Mouse (Mus musculus) neural tube, embryonic 11.5 days (tissue): ENCODE measurements around the gene Plekha5. TPM values are rescaled to one million over a fixed set of nuclear protein-coding genes. Genes with fewer than 3 reads are reported as not detected.

Source experiments
- ATAC-seq: fragments of 200-750 bp; cut with Nextera tagmentation; 2 replicates; pipeline ENCODE4 v1.8.0; 2017; ENCODE audit warnings: moderate number of reproducible peaks, mild to moderate bottlenecking, moderate TSS enrichment, moderate library complexity; ENCODE audit not compliant: insufficient read depth, low FRiP score, low TSS enrichment
- DNase-seq: peaks from one replicate; pipeline ENCODE4 v3.0.0-alpha.2; 2015; ENCODE audit warnings: low spot score
- H3K27ac ChIP-seq: fragments of 300-500 bp; sonication (generic); 2 replicates; pipeline ENCODE4 v1.5.1; 2014; ENCODE audit warnings: low read depth, mild to moderate bottlenecking, low read length
- H3K27me3 ChIP-seq: fragments of 300-500 bp; sonication (generic); 2 replicates; pipeline ENCODE4 v1.6.1; 2014; ENCODE audit warnings: mild to moderate bottlenecking, low read length, mixed read lengths; ENCODE audit not compliant: control insufficient read depth, insufficient read depth
- H3K36me3 ChIP-seq: fragments of 300-500 bp; sonication (generic); 2 replicates; pipeline ENCODE4 v1.6.1; 2014; ENCODE audit warnings: mild to moderate bottlenecking, low read length, moderate library complexity, mixed read lengths; ENCODE audit not compliant: control insufficient read depth, insufficient read depth
- H3K4me1 ChIP-seq: fragments of 300-500 bp; sonication (generic); 2 replicates; pipeline ENCODE4 v1.6.1; 2014; ENCODE audit warnings: low read length, mixed read lengths; ENCODE audit not compliant: control insufficient read depth, insufficient read depth
- H3K4me2 ChIP-seq: fragments of 300-500 bp; sonication (generic); 2 replicates; pipeline ENCODE4 v1.6.1; 2014; ENCODE audit warnings: low read depth, mild to moderate bottlenecking, moderate library complexity
- H3K4me3 ChIP-seq: fragments of 300-500 bp; sonication (generic); 2 replicates; pipeline ENCODE4 v1.5.1; 2014; ENCODE audit warnings: low read depth, low read length
- H3K9ac ChIP-seq: fragments of 300-500 bp; sonication (generic); 2 replicates; pipeline ENCODE4 v1.6.1; 2014; ENCODE audit warnings: mild to moderate bottlenecking, low read length
- H3K9me3 ChIP-seq: fragments of 300-500 bp; sonication (generic); 2 replicates; pipeline ENCODE4 v1.6.1; 2016; ENCODE audit warnings: low read length; ENCODE audit not compliant: control insufficient read depth
- WGBS: fragments of 180-500 bp; shearing (Covaris S2); extraction: QIAGEN DNeasy Blood & Tissue Kit; methylation state at CpG from one replicate; pipeline ENCODE4 v1.1.7; 2014; 5-methylcytosine and 5-hydroxymethylcytosine counted together
- polyA plus RNA-seq: library from polyadenylated mRNA; unstranded; fragments of >200 nt; fragmentation: Nextera tagmentation; extraction: Ambion mirVana; gene quantifications from 2 replicates; pipeline ENCODE4 v1.2.1, GENCODE M21; 2014

Plekha5 gene
- polyA plus RNA-seq, 1 experiment from 2014 or later: 49.0 TPM

- Histone ChIP-seq H3K27ac (no peak overlapping the region), H3K27me3 (no peaks in the 10 kb centered on the region), H3K4me2 (no peak overlapping the region), H3K36me3 (peaks cover 3% of the 10 kb centered on the region; the same call in 1 of the 2 replicates), H3K9ac (no peak overlapping the region), H3K4me1 (no peaks in the 10 kb centered on the region), H3K9me3 (no peaks in the 10 kb centered on the region), H3K4me3 (no peak overlapping the region)
- WGBS: 68% methylated on average over 4 of the region's 4 CpGs
- 0 out of 2 replicates have a peak, but pooled peaks have one; percentile 45 for ATAC-seq
- DNase-seq: no peak
Observed at GRCm38 (mm10) chr6:140554261-140554660, 130.4 kb downstream of the Plekha5 start.

- H3K9me3 ChIP-seq: no peaks in the 10 kb centered on the region
- 92% methylated on average over 6 of the region's 6 CpGs for WGBS
- H3K27me3 ChIP-seq: no peaks in the 10 kb centered on the region
- 0 out of 2 replicates have a peak, but pooled peaks cover 2% of the 10 kb centered on the region for H3K36me3 ChIP-seq
- DNase-seq (no peak), ATAC-seq (no peak)
- no peaks in the 10 kb centered on the region for H3K4me1 ChIP-seq
- H3K4me3 ChIP-seq: no peak overlapping the region
- no peak overlapping the region for H3K4me2 ChIP-seq
- no peak overlapping the region for H3K27ac ChIP-seq
- H3K9ac ChIP-seq: no peak overlapping the region
Observed at GRCm38 (mm10) chr6:140559411-140559810, 135.6 kb downstream of the Plekha5 start.

GRCm38 (mm10) chr6:140561151-140561916 is 137.5 kb downstream of the Plekha5 start:
- H3K27ac ChIP-seq: no peak overlapping the region
- DNase-seq (no peak), ATAC-seq (no peak)
- 90% methylated on average over 9 of the region's 9 CpGs for WGBS
- H3K9me3 ChIP-seq: no peaks in the 10 kb centered on the region
- no peak overlapping the region for H3K4me2 ChIP-seq
- no peak overlapping the region for H3K4me3 ChIP-seq
- 0 out of 2 replicates have a peak, but pooled peaks cover 2% of the 10 kb centered on the region for H3K36me3 ChIP-seq
- H3K27me3 ChIP-seq: no peaks in the 10 kb centered on the region
- no peaks in the 10 kb centered on the region for H3K4me1 ChIP-seq
- no peak overlapping the region for H3K9ac ChIP-seq

GRCm38 (mm10) chr6:140561917-140562590 is 138.2 kb downstream of the Plekha5 start:
- DNase-seq (no peak), ATAC-seq (no peak)
- 88% methylated on average over 9 of the region's 9 CpGs for WGBS
- H3K36me3 ChIP-seq: 0 out of 2 replicates have a peak, but pooled peaks cover 2% of the 10 kb centered on the region
- no peak overlapping the region for H3K27ac ChIP-seq
- no peak overlapping the region for H3K4me2 ChIP-seq
- no peak overlapping the region for H3K9ac ChIP-seq
- H3K27me3 ChIP-seq: no peaks in the 10 kb centered on the region
- no peak overlapping the region for H3K4me3 ChIP-seq
- no peaks in the 10 kb centered on the region for H3K9me3 ChIP-seq
- no peaks in the 10 kb centered on the region for H3K4me1 ChIP-seq

- WGBS: 80% methylated on average over 2 of the region's 2 CpGs
- ATAC-seq: no peak
Observed at GRCm38 (mm10) chr6:140567199-140567598, 143.3 kb downstream of the Plekha5 start.

GRCm38 (mm10) chr6:140567897-140568296 is 144.0 kb downstream of the Plekha5 start:
- no peaks in the 10 kb centered on the region for H3K27me3 ChIP-seq
- no peaks in the 10 kb centered on the region for H3K4me1 ChIP-seq
- peaks cover 5% of the 10 kb centered on the region; the same call in 1 of the 2 replicates for H3K36me3 ChIP-seq
- WGBS: 82% methylated on average over 2 of the region's 2 CpGs
- no peak overlapping the region for H3K4me3 ChIP-seq
- no peaks in the 10 kb centered on the region for H3K9me3 ChIP-seq
- H3K4me2 ChIP-seq: no peak overlapping the region
- no peak overlapping the region for H3K27ac ChIP-seq
- no peak for DNase-seq
- no peak overlapping the region for H3K9ac ChIP-seq
- no peak for ATAC-seq

More at GRCm38 (mm10) chr6:140567199-140567598, 143.3 kb downstream of the Plekha5 start:
- Histone ChIP-seq H3K4me1 (no peaks in the 10 kb centered on the region), H3K27ac (no peak overlapping the region), H3K27me3 (no peaks in the 10 kb centered on the region), H3K9me3 (no peaks in the 10 kb centered on the region), H3K4me3 (no peak overlapping the region), H3K9ac (no peak overlapping the region), H3K4me2 (no peak overlapping the region), H3K36me3 (0 out of 2 replicates have a peak, but pooled peaks cover 2% of the 10 kb centered on the region)
- DNase-seq: no peak

GRCm38 (mm10) chr6:140570152-140570551 is 146.3 kb downstream of the Plekha5 start:
- no peak for DNase-seq
- H3K4me2 ChIP-seq: no peak overlapping the region
- H3K4me1 ChIP-seq: no peaks in the 10 kb centered on the region
- peaks cover 6% of the 10 kb centered on the region; the same call in 1 of the 2 replicates for H3K36me3 ChIP-seq
- no peaks in the 10 kb centered on the region for H3K9me3 ChIP-seq
- no peaks in the 10 kb centered on the region for H3K27me3 ChIP-seq
- no peak for ATAC-seq
- WGBS: 84% methylated on average over 11 of the region's 11 CpGs
- no peak overlapping the region for H3K9ac ChIP-seq
- H3K27ac ChIP-seq: no peak overlapping the region
- H3K4me3 ChIP-seq: no peak overlapping the region

GRCm38 (mm10) chr6:140574943-140575342 is 151.1 kb downstream of the Plekha5 start:
- Histone ChIP-seq H3K36me3 (peaks cover 10% of the 10 kb centered on the region), H3K4me2 (no peak overlapping the region), H3K27ac (no peak overlapping the region), H3K4me3 (no peak overlapping the region), H3K27me3 (no peaks in the 10 kb centered on the region), H3K9me3 (no peaks in the 10 kb centered on the region), H3K9ac (no peak overlapping the region), H3K4me1 (no peaks in the 10 kb centered on the region)
- ATAC-seq (no peak), DNase-seq (no peak)
- WGBS: 93% methylated on average over 3 of the region's 3 CpGs
